Mouse (Mus musculus) bone marrow macrophage, adult 2 months (primary cell): ENCODE measurements around the gene Kif20b. TPM values are rescaled to one million over a fixed set of nuclear protein-coding genes. Genes with fewer than 3 reads are reported as not detected.
A peak's percentile ranks its signal among the peaks of the same experiment; 100 is the strongest.

Source experiments
- H3K27ac ChIP-seq: 2 replicates; pipeline ENCODE4 v1.5.1; 2012; ENCODE audit warnings: low read depth, low read length; ENCODE audit not compliant: insufficient read depth
- H3K4me1 ChIP-seq: 2 replicates; pipeline ENCODE4 v1.6.1; 2012; ENCODE audit warnings: low read length; ENCODE audit not compliant: control insufficient read depth, insufficient read depth
- H3K4me3 ChIP-seq: 2 replicates; pipeline ENCODE4 v1.5.1; 2012; ENCODE audit warnings: mild to moderate bottlenecking, low read length, moderate library complexity; ENCODE audit not compliant: insufficient read depth
- CTCF ChIP-seq: IDR thresholded peaks from 2 replicates; pipeline ENCODE4 v1.5.1; 2012; ENCODE audit warnings: low read depth, mild to moderate bottlenecking, low read length, moderate library complexity
- POLR2A ChIP-seq: IDR thresholded peaks from 2 replicates; pipeline ENCODE4 v1.6.1; 2012; ENCODE audit warnings: mild to moderate bottlenecking, low read depth, low read length, borderline replicate concordance
- polyA plus RNA-seq: library from polyadenylated mRNA; stranded (reverse); fragments of >200 nt; gene quantifications from 2 replicates; pipeline ENCODE4 v1.2.4, GENCODE M21; 2012; ENCODE audit not compliant: missing spikeins, insufficient read depth, insufficient read length

The Kif20b gene
- polyA plus RNA-seq: 30.3 and 39.2 TPM in 2 replicates

GRCm38 (mm10) chr19:34921652-34922602, at the start of gene Kif20b:
Kif20b (plus strand) TSS chr19:34922361.
- Histone ChIP-seq H3K4me1 (no peaks in the 10 kb centered on the region), H3K4me3 (peak within 1 kb of the TSS; percentile 98), H3K27ac (peak within 1 kb of the TSS; percentile 53)
- TF ChIP-seq CTCF (0 out of 2 replicates have a peak, but pooled peaks have one; percentile 33), POLR2A (no peak)

DNA sequence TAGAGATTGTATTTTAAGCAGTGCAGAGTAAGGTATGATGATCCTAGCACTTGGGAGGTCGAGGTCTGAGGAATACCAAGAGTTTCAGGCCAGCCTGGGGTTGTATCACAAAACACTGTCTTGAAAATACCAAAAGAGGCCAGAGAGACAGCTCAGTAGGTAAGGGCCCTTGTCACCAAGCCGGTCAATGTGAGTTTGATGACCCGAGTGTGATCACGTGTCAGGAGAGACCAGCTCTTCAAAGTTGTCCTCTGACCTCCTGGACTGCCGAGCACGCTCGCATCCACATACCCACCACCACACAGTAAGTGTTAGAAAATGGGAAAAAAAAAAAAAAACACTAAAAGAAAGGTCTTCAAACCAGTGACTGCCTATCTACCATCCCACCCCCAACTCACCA, 45.5 kb upstream of the Kif20b start:
- no peak for TF ChIP-seq POLR2A
- no peak for TF ChIP-seq CTCF
- H3K4me1 ChIP-seq: peaks cover 13% of the 10 kb centered on the region
- no peak overlapping the region for H3K4me3 ChIP-seq
- H3K27ac ChIP-seq: no peak overlapping the region

DNA sequence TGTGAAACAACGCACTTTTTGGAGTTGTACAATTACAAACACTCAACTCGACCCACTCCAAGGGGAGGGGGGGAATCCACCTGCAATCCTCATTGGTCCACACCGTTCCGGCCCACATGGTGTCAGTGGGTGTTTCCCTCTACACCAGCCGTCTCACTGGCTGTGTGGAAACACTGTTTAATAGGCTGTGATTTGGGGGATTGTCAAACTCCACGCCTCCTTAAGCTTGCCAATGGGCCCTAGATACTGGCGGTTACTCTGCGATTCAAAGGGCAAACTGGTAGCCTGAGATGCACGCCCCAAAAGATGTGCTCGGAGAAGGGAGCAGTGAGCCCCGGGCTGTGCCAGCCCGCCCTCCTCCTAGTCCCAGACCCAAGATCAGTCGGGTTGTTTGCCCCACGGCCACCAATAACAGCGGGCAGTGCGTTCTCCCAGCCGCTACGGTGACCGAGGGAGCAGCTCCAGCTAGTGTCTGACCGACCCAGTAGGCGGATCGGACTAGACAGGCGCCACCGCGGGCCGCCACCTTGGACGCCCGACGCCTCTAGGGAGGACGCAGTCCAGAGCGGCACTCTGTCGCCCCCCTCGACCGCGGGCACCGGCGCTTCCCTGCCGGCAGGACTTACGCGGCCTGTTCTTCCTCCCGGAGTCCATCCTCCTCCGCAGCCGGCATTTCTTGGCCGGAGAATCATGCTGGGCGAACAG, 44.1 kb upstream of the Kif20b start:
- peak overlapping the region; percentile 65 for H3K4me3 ChIP-seq
- peak overlapping the region; percentile 67 for H3K27ac ChIP-seq
- peaks cover 13% of the 10 kb centered on the region for H3K4me1 ChIP-seq
- TF ChIP-seq POLR2A (peak; percentile 82; the same call in 1 of the 2 replicates), CTCF (no peak)

DNA sequence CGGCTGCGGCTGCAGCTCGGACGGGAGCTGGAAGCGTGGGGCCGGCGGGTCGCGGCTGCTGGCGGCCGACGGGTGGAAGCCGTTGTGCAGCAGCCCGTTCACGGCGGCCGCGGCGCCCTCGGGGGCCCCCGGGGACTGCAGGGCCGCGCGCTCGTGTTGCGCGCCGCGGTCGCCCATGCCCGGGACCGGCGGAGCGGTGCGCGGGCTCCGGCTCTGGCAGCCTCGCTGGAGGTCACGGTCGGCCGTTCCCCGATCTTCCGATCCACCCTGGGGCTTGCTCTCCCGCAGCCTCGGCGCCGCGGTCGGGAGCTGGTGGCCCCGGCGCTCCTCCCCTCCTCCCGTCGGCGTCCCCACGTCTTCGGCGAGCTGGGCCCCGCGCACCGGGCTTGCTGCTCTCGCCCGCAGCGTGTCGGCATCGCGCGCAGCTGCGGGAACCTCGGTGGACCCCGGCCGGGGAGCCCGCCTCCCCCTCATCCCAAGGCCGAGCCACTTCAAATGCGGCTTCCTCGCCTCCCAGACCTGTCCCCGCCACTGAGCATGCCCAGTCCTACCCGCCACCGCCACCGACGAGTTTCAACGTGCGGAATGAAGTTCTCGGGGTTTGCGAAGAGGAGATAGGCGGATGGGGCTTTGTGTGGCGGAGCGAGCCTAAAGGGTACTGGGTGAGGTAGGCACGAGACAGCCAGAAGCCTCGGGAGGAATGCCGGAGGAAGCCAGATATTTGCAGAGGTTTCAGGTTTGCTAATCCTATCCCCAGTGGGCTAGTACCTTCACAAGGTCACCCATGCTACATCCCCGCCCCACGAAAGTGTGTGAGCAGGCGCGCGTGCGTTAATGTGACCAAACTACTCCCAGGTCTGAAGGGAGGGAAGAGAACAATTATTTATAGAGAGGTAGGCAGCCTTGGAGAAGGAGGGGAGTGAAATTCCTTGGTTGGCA, 43.3 kb upstream of the Kif20b start, which contains the start of gene Pank1:
Gene Pank1, minus strand, starts transcription at position 853 of the 939 bp plus-strand sequence.
- H3K4me1 ChIP-seq: peaks cover 13% of the 10 kb centered on the region
- H3K27ac ChIP-seq: peak within 1 kb of the TSS; percentile 67
- TF ChIP-seq CTCF (no peak), POLR2A (0 out of 2 replicates have a peak, but pooled peaks have one; percentile 18)
- peak within 1 kb of the TSS; percentile 65 for H3K4me3 ChIP-seq

DNA sequence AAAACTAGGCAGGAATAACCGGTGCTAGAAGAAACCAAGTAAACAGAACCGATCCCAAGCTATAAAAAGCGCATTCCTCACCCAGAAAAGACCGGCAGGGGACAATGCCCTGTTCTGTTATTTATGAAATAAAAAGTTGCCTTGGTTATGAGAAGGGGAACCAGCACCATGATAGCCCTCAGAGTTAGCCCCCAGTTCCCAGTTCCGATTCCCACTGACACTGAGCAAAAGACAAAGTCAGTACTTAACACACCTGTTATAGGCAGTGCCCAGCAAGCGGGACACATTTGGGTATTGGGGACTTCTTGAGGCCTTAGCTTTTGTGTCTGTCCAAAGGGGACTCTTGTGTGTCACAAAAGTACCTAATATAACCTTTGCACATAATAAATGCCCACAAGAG, 42.5 kb upstream of the Kif20b start:
- Histone ChIP-seq H3K27ac (no peak overlapping the region; the same call in 1 of the 2 replicates), H3K4me3 (peak overlapping the region; percentile 65), H3K4me1 (peaks cover 13% of the 10 kb centered on the region)
- TF ChIP-seq CTCF (no peak), POLR2A (no peak)

DNA sequence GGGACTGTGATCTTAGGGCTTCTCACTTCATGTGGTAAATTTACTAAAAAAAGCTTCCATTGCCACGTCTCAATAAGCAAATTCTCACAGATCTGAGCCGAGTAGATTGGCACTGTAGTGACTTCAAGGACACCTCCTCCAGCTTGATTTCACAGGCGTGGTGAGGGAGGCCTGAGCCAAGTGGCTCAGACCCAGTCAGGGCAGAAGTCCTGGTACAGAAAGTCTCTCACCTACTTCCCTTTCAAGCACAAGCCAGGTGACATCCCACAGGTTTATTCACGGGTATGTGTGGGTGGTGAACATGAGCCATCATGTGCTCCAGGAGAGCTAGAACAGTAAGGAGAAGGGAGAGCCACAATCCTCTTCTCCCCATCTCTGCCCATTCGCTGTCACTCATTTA, 41.0 kb upstream of the Kif20b start:
- no peak for TF ChIP-seq POLR2A
- TF ChIP-seq CTCF: no peak
- Histone ChIP-seq H3K4me1 (peaks cover 13% of the 10 kb centered on the region), H3K27ac (no peak overlapping the region), H3K4me3 (no peak overlapping the region)

GRCm38 (mm10) chr19:34882443-34882842, 39.7 kb upstream of the Kif20b start:
- H3K4me1 ChIP-seq: peaks cover 7% of the 10 kb centered on the region
- H3K27ac ChIP-seq: no peak overlapping the region
- TF ChIP-seq POLR2A (no peak), CTCF (no peak)
- H3K4me3 ChIP-seq: no peak overlapping the region

- TF ChIP-seq CTCF: no peak
- TF ChIP-seq POLR2A: no peak
- Histone ChIP-seq H3K4me3 (no peak overlapping the region), H3K4me1 (peaks cover 6% of the 10 kb centered on the region)
These were observed 38.5 kb upstream of the Kif20b start for GRCm38 (mm10) chr19:34883526-34884224.

More at GRCm38 (mm10) chr19:34883526-34884224, 38.5 kb upstream of the Kif20b start:
- H3K27ac ChIP-seq: no peak overlapping the region
